Mouse (Mus musculus) stomach, embryonic 16.5 days (tissue): ENCODE results near the gene Vmn1r137. TPM values are rescaled to one million over a fixed set of nuclear protein-coding genes. Genes with fewer than 3 reads are reported as not detected.
"Not testable (repeated sequence)": the region's sequence is repeated elsewhere in the genome, so short reads cannot be mapped to it uniquely, and the experiment has no call there.

ENCODE experiments used
- ATAC-seq: fragments of 200-750 bp; cut with Nextera tagmentation; 2 replicates; pipeline ENCODE4 v1.8.0; 2017; ENCODE audit warnings: moderate number of reproducible peaks, moderate TSS enrichment; ENCODE audit not compliant: insufficient read depth, low FRiP score
- H3K27ac ChIP-seq: fragments of 300-500 bp; sonication (generic); 2 replicates; pipeline ENCODE4 v1.5.1; 2014; ENCODE audit warnings: low read length
- H3K27me3 ChIP-seq: fragments of 300-500 bp; sonication (generic); 2 replicates; pipeline ENCODE4 v1.6.1; 2014; ENCODE audit warnings: low read length, control low read depth, mixed read lengths; ENCODE audit not compliant: control insufficient read depth, insufficient read depth
- H3K36me3 ChIP-seq: fragments of 300-500 bp; sonication (generic); 2 replicates; pipeline ENCODE4 v1.6.1; 2014; ENCODE audit warnings: low read length; ENCODE audit not compliant: control insufficient read depth, insufficient read depth
- H3K4me1 ChIP-seq: fragments of 300-500 bp; sonication (generic); 2 replicates; pipeline ENCODE4 v1.6.1; 2014; ENCODE audit warnings: low read length, control low read depth, mixed read lengths; ENCODE audit not compliant: control insufficient read depth, insufficient read depth
- H3K4me2 ChIP-seq: fragments of 300-500 bp; sonication (generic); 2 replicates; pipeline ENCODE4 v1.6.1; 2014; ENCODE audit warnings: low read depth, low read length, mixed read lengths
- H3K4me3 ChIP-seq: fragments of 300-500 bp; sonication (generic); replicated peaks from 2 replicates; pipeline ENCODE4 v1.5.1; 2014; ENCODE audit warnings: mild to moderate bottlenecking, low read length
- H3K9ac ChIP-seq: fragments of 300-500 bp; sonication (generic); 2 replicates; pipeline ENCODE4 v1.6.1; 2014; ENCODE audit warnings: low read length
- H3K9me3 ChIP-seq: fragments of 300-500 bp; sonication (generic); replicated peaks from 2 replicates; pipeline ENCODE4 v1.6.1; 2016; ENCODE audit warnings: low read length, control low read depth; ENCODE audit not compliant: control insufficient read depth
- WGBS: fragments of 180-500 bp; shearing (Covaris S2); extraction: QIAGEN DNeasy Blood & Tissue Kit; methylation state at CpG from one replicate; pipeline ENCODE4 v1.1.7; 2014; 5-methylcytosine and 5-hydroxymethylcytosine counted together
- polyA plus RNA-seq: library from polyadenylated mRNA; unstranded; fragments of >200 nt; fragmentation: Nextera tagmentation; extraction: Ambion mirVana; gene quantifications from 2 replicates; pipeline ENCODE4 v1.2.1, GENCODE M21; 2015

Gene Vmn1r137
- polyA plus RNA-seq: not detected in 2 replicates

- whole genome bisulfite sequencing: no CpG with 5 or more reads among the region's 3 CpGs
- not testable (repeated sequence) for ATAC-seq, H3K4me3 ChIP-seq, H3K4me2 ChIP-seq, H3K9me3 ChIP-seq, H3K27ac ChIP-seq, H3K4me1 ChIP-seq, H3K36me3 ChIP-seq, H3K9ac ChIP-seq, H3K27me3 ChIP-seq
These were observed at the start of gene Vmn1r137 for GRCm38 (mm10) chr7:21994287-21994686. TSS of gene Vmn1r137 (plus strand) at chr7:21994587.

GRCm38 (mm10) chr7:22028797-22029196, 34.4 kb downstream of the Vmn1r137 start, which contains the start of gene Vmn1r138:
TSS of gene Vmn1r138 (minus strand) at chr7:22028897.
- H3K4me2 ChIP-seq, ATAC-seq, H3K27me3 ChIP-seq, H3K9ac ChIP-seq, H3K36me3 ChIP-seq, H3K9me3 ChIP-seq, H3K27ac ChIP-seq, H3K4me3 ChIP-seq, H3K4me1 ChIP-seq: not testable (repeated sequence)
- no CpG with 5 or more reads among the region's 2 CpGs for WGBS

Other genes starting within 250 kb of the Vmn1r137 start
- not detected in 2 replicates for gene Gm4175, start 233.1 kb upstream of the Vmn1r137 start, polyA plus RNA-seq
- not detected in 2 replicates for gene Gm4177, start 197.9 kb upstream of the Vmn1r137 start, polyA plus RNA-seq
- not detected in 2 replicates for gene Vmn1r135, start 162.2 kb upstream of the Vmn1r137 start, polyA plus RNA-seq
- gene Gm5725, start 150.3 kb upstream of the Vmn1r137 start, polyA plus RNA-seq: not detected in 2 replicates
- not detected in 2 replicates for gene Gm5891, start 73.3 kb upstream of the Vmn1r137 start, polyA plus RNA-seq
- not detected in 2 replicates for gene Vmn1r138, start 34.3 kb downstream of the Vmn1r137 start, polyA plus RNA-seq
- not detected in 2 replicates for gene Gm6176, start 61.7 kb downstream of the Vmn1r137 start, polyA plus RNA-seq
- not detected in 2 replicates for gene Vmn1r139, start 74.5 kb downstream of the Vmn1r137 start, polyA plus RNA-seq
- not detected in 2 replicates for gene Gm16451, start 123.7 kb downstream of the Vmn1r137 start, polyA plus RNA-seq
- gene Gm10666, start 140.2 kb downstream of the Vmn1r137 start, polyA plus RNA-seq: not detected in 2 replicates
- gene Vmn1r142, start 169.4 kb downstream of the Vmn1r137 start, polyA plus RNA-seq: not detected in 2 replicates
- gene Vmn1r143, start 194.8 kb downstream of the Vmn1r137 start, polyA plus RNA-seq: not detected in 2 replicates
- not detected in 2 replicates for gene Gm8653, start 206.7 kb downstream of the Vmn1r137 start, polyA plus RNA-seq
- gene Gm8453, start 234.9 kb downstream of the Vmn1r137 start, polyA plus RNA-seq: not detected in 2 replicates